Mouse (Mus musculus): ENCODE measurements around the gene Dpf1.

Gene Dpf1

GRCm38 (mm10) chr7:29335841-29336671, 32.3 kb downstream of the Dpf1 start:
- in situ Hi-C loops (cut with MboI; ENCODE audit: unreplicated experiment in 2 of 2): no loop called here

DNA sequence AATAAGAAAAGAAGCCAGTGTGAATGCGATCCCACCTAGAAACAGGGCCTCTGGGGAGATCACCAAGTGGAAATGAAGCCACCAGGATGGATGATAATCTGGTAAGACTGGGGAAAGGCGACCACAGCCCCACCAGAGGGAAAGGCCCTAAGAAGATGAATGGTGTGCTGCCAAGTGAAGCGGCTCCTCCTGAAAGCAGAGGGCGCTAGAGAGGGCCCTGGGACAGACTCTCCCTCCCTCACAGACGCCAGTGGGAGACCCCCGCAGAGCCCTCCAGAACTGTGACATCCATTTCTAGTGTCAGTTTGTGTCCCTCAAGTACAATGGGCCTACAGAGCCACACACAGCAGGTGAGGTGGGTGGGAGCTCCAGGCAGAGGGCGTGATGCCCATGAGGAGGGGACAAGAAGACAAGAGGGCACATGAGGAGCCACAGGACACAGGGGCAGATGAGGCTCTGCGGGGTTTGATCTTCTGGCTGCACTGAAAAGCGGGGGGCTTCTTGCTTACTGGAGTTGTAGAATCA, 33.1 kb downstream of the Dpf1 start:
- in situ Hi-C loops (cut with MboI; ENCODE audit: unreplicated experiment in 2 of 2): no loop called here

GRCm38 (mm10) chr7:29337766-29338165, 34.0 kb downstream of the Dpf1 start:
- in situ Hi-C loops (cut with MboI; ENCODE audit: unreplicated experiment in 2 of 2): no loop called here

DNA sequence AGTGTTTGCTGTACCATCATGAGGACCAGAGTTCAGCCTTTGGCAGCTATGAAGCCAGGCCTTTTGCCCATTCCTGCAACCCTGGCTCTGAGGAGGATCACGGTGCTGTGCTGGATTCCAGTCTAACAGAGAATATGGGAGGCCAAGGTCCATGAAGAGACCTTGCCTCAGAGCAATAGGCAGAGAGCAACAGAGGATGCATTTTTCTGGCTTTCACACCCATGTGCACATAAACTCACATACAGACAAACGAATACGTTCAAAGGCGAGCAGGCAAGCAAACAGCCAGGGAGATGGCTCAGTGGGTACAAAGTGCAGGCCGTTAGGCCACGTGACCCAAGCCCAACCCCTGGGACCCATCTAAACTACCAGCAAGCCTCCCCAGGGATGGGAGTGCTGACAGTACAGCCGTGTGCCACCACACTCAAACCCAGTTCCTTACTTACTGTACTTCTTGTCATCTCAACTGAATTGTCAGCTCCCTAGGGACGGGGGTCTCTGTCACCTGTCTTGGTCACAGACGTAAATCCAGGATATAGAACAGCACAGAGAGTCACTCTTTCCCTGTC, 34.7 kb downstream of the Dpf1 start:
- in situ Hi-C loops (cut with MboI; ENCODE audit: unreplicated experiment in 2 of 2): no loop called here

- in situ Hi-C loops (cut with MboI; ENCODE audit: unreplicated experiment in 2 of 2): no loop called here
These were observed 35.4 kb downstream of the Dpf1 start for GRCm38 (mm10) chr7:29338984-29339679.

GRCm38 (mm10) chr7:29340247-29340646, 36.5 kb downstream of the Dpf1 start:
- in situ Hi-C loops (cut with MboI; ENCODE audit: unreplicated experiment in 2 of 2): no loop called here

DNA sequence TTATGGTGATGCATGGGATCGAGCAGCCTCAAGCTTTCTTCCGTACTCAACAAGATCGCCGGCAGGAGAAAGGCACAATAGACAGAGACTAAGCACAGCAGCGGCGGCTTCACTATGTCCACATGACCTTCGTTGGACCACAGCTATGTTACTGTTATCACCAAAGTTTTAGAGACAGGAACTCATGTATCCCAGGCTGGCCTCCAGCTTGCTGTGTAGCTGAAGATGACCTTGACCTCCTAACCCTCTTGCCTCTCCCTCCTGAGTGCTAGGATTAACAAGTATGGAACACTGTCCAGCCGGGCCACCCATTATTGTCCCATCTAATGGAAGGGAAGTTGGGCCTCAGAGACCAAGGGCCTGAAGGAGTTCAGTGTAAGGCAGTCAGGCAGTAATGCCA, 37.1 kb downstream of the Dpf1 start:
- in situ Hi-C loops (cut with MboI; ENCODE audit: unreplicated experiment in 2 of 2): no loop called here

DNA sequence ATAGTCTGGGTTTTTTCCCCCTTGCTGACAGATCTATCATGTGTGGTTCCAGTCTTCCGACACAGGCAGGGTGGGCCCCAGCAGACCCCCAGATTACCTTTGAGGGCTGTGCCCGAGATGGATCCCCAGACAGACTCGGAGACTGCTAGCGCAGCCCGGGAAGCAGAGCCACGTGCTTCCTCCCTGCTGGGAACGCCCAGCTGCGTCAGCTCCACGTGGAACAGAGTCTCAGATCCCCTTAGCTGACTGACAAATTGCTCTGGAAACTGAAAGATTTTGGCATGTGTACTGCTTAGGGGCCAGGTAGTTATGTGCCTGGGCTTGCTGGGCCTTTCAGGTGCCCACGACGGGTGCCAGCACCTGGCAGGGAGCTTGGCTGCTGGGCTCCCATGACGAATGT, 38.0 kb downstream of the Dpf1 start:
- in situ Hi-C loops (cut with MboI; ENCODE audit: unreplicated experiment in 2 of 2): no loop called here

DNA sequence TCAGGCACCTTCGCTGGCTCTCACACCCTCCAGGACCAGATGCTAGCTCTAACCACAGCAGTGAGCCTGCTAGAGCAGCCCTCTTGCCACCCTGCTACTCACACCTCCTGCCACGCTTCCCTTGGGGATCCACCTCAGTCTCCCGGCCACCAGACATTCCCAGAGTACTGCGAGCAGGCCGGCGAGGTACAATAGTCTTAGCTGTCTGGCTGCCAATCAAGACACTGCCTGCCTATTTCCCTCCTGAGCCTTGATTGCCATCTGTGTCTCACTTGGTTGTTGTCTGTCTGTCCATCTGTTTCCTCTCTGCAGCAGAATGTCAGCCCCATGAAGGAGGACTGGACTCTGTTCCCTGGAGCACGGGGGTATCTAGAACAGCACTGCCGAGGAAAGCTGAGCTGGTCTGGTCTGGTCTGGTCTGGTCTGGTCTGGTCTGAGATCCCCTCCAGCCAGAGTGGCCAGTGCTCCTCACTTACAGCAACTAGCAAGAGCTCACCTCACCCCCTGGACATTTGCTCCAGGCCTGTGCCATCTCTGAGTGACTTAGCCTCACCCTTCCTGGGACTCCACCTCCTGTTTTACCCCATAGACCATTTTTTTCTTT, 38.8 kb downstream of the Dpf1 start:
- in situ Hi-C loops (cut with MboI; ENCODE audit: unreplicated experiment in 2 of 2): no loop called here

- in situ Hi-C loops (cut with MboI; ENCODE audit: unreplicated experiment in 2 of 2): no loop called here
These were observed 40.0 kb downstream of the Dpf1 start for GRCm38 (mm10) chr7:29343746-29344145.

DNA sequence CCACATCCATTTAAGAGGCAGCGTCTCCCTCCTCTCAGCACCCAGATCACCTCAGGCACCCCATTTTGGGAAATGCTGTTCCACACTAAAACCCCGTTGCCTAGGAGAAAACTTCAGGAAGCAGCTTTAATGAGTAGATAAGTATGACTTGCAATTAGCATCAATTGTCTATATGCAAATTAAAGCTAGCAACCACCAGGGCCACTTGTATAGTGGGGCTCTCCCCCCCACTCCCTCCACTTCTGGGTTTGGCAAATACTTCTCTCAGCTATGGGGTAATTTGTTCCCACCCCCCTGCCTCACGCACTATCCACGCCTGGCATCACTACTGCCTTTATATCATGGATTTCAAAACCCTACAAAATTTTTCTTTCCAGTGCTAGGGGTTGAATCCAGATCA, 41.8 kb downstream of the Dpf1 start:
- in situ Hi-C loops (cut with MboI; ENCODE audit: unreplicated experiment in 2 of 2): no loop called here

- in situ Hi-C loops (cut with MboI; ENCODE audit: unreplicated experiment in 2 of 2): no loop called here
These were observed 42.5 kb downstream of the Dpf1 start for GRCm38 (mm10) chr7:29346212-29346611.

GRCm38 (mm10) chr7:29350489-29350888, 46.7 kb downstream of the Dpf1 start:
- in situ Hi-C loops (cut with MboI; ENCODE audit: unreplicated experiment in 2 of 2): no loop called here

DNA sequence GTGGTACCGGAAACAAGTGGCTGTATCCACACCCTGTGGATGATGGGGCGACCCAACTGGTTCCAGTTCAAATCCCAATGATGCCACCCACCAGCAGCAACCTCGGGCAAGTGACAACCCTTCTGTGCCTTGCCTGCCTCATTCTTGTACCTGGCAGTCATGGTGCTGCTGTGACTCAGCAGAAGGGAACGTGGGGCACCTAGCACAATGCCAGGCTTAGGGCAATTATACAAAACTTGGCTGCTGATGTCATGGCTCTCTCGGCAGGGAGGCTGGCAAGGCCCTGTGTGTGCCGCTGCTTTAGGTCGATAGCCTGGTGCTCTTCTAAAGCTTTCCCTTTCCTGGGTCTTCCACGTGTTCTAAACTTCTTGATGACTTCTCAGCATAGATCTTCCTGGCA, 48.5 kb downstream of the Dpf1 start:
- in situ Hi-C loops (cut with MboI; ENCODE audit: unreplicated experiment in 2 of 2): no loop called here

GRCm38 (mm10) chr7:29354161-29354560, 50.4 kb downstream of the Dpf1 start:
- in situ Hi-C loops (cut with MboI; ENCODE audit: unreplicated experiment in 2 of 2): no loop called here

- in situ Hi-C loops (cut with MboI; ENCODE audit: unreplicated experiment in 2 of 2): no loop called here
These were observed 51.7 kb downstream of the Dpf1 start for GRCm38 (mm10) chr7:29355406-29355805.

DNA sequence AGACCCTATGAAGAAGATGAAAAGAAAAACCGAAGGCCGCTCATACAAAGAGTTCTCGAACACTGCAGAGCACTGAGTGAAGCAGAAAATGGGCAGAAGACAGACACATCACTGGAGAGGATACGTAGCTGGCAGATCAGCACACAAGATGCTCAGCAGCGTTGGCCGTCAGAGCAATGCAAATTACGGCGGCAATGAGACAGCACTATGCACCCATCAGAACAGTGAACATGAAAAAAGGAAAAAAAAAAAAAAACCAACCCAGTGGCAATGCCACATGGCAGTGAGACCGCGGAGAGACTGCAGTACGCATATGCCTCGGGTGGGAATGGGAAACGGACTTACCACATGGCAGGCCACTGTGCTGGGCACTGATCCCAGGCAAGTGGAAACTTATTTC, 57.7 kb downstream of the Dpf1 start:
- in situ Hi-C loops (cut with MboI; ENCODE audit: unreplicated experiment in 2 of 2): no loop called here

GRCm38 (mm10) chr7:29364052-29364451, 60.3 kb downstream of the Dpf1 start:
- in situ Hi-C loops (cut with MboI; ENCODE audit: unreplicated experiment in 2 of 2): no loop called here

DNA sequence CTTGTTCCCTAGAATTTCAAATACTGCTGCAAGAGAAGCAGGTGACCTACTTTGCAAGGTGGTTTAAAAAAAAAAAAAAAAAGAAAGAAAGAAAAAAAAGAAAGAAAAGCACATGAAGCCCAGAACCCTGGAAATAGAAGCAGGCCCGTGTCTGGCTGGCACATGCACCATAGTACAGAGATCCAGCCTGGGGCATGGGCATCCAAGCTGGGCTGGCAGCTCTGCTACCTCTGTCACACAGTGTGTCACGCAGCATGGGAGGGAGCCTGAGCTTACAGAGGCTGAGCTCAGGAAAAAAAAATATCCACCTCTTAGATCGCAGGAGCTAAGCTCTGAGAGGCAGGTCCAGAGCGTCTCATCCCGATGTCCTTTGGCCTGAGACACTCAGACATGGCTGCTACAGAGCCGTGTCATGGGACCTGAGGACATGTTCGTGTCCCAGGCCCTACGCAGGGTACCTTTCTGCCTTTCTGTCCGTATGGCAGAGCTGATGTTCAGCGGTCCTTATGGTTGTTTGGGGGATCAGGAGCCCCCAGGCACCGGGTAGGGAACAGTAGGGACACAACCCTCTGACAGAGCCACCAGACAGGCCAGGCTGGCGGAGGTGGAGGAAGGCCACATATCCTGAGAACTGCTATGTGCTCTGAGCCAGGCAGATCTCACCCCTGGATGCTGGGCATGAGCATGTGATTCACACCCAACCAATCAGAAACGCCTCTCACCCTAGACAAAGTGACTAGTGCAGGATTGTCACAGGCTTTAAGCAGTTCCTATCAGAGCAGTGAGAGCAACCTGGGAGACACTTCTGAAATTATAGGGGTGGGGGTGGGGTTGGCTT, 63.6 kb downstream of the Dpf1 start:
- in situ Hi-C loops (cut with MboI; ENCODE audit: unreplicated experiment in 2 of 2): loop anchor here in 1 of 2 experiments (5.0 kb wide), 1 partner anchor 45 kb away; no protein-coding TSS in a partner anchor

Measured in v-Abl transformed pro-B cells (cell line).